Mouse (Mus musculus) intestine, embryonic 14.5 days (tissue): ENCODE data around the gene Dapp1. TPM values are rescaled to one million over a fixed set of nuclear protein-coding genes. Genes with fewer than 3 reads are reported as not detected.

Source experiments
- ATAC-seq: fragments of 200-750 bp; cut with Nextera tagmentation; replicated peaks from 2 replicates; pipeline ENCODE4 v1.8.0; 2017; ENCODE audit warnings: low read depth, moderate number of reproducible peaks, moderate TSS enrichment, moderate library complexity; ENCODE audit not compliant: low FRiP score, low TSS enrichment
- DNase-seq: peaks from one replicate; pipeline ENCODE4 v3.0.0-alpha.2; 2018; ENCODE audit warnings: low spot score
- H3K27ac ChIP-seq: fragments of 300-500 bp; sonication (generic); 2 replicates; pipeline ENCODE4 v1.5.1; 2014; ENCODE audit warnings: low read depth, mild to moderate bottlenecking, control low read depth
- H3K27me3 ChIP-seq: fragments of 300-500 bp; sonication (generic); replicated peaks from 2 replicates; pipeline ENCODE4 v1.6.1; 2014; ENCODE audit warnings: low read length, control low read depth; ENCODE audit not compliant: control insufficient read depth, insufficient read depth
- H3K36me3 ChIP-seq: fragments of 300-500 bp; sonication (generic); 2 replicates; pipeline ENCODE4 v1.6.1; 2014; ENCODE audit warnings: low read length, control low read depth; ENCODE audit not compliant: control insufficient read depth, insufficient read depth
- H3K4me1 ChIP-seq: fragments of 300-500 bp; sonication (generic); replicated peaks from 2 replicates; pipeline ENCODE4 v1.6.1; 2014; ENCODE audit warnings: low read length, control low read depth, mixed read lengths; ENCODE audit not compliant: control insufficient read depth, insufficient read depth
- H3K4me2 ChIP-seq: fragments of 300-500 bp; sonication (generic); 2 replicates; pipeline ENCODE4 v1.6.1; 2014; ENCODE audit warnings: low read length
- H3K4me3 ChIP-seq: fragments of 300-500 bp; sonication (generic); 2 replicates; pipeline ENCODE4 v1.5.1; 2014; ENCODE audit warnings: low read depth, low read length, control low read depth, mixed read lengths
- H3K9ac ChIP-seq: fragments of 300-500 bp; sonication (generic); 2 replicates; pipeline ENCODE4 v1.6.1; 2014; ENCODE audit warnings: mild to moderate bottlenecking, low read length
- H3K9me3 ChIP-seq: fragments of 300-500 bp; sonication (generic); 2 replicates; pipeline ENCODE4 v1.6.1; 2016; ENCODE audit warnings: low read length, control low read depth; ENCODE audit not compliant: control insufficient read depth
- WGBS: fragments of 180-500 bp; shearing (Covaris S2); extraction: QIAGEN DNeasy Blood & Tissue Kit; methylation state at CpG from one replicate; pipeline ENCODE4 v1.1.7; 2014; 5-methylcytosine and 5-hydroxymethylcytosine counted together
- polyA plus RNA-seq: library from polyadenylated mRNA; unstranded; fragments of >200 nt; fragmentation: Nextera tagmentation; extraction: Ambion mirVana; gene quantifications from 2 replicates; pipeline ENCODE4 v1.2.1, GENCODE M21; 2014

Dapp1 gene
- polyA plus RNA-seq, 1 experiment from 2014 or later = 14.5 TPM

DNA sequence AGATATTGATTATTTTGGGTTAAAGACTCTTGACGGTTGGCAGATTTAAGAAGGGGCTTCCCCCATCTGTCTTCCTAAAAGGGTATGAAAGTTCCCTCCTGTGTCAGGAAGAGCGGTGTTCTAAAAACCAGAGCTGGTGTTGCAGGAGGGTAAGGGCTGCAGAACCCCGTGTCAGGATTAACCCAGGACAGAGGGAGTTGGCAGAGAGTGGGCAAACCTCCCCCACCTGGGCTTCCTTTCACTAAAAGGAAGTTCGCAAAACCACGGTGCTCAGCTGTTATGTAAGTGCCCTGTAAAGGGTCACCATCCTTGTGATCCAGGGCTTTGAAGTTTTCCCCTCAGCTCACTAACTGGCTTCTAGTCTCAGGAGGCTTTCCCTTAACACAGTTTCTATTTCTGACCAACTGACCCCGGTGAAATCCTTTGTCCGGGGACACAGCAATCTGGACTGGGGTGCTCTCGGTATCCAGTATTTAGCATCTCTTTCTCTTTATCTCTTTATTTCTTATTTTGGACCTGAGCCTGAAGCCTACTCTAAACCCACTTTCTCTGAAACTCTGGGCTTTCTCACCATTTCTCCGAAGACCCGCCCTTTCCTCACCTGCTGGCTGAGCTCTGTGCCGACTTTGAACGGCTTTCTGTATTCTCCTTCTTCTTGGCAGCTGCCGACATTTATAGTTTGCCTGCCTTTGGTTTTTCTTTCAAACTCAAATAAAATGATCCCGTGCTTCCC lies 17.3 kb upstream of the Dapp1 start:
- Histone ChIP-seq H3K4me1 (no peaks in the 10 kb centered on the region), H3K9me3 (no peaks in the 10 kb centered on the region), H3K27me3 (no peaks in the 10 kb centered on the region), H3K36me3 (no peaks in the 10 kb centered on the region), H3K27ac (no peak overlapping the region), H3K4me3 (no peak overlapping the region), H3K4me2 (no peak overlapping the region), H3K9ac (no peak overlapping the region)
- WGBS = 71% methylated on average over 14 of the region's 14 CpGs
- DNase-seq (no peak), ATAC-seq (no peak)

DNA sequence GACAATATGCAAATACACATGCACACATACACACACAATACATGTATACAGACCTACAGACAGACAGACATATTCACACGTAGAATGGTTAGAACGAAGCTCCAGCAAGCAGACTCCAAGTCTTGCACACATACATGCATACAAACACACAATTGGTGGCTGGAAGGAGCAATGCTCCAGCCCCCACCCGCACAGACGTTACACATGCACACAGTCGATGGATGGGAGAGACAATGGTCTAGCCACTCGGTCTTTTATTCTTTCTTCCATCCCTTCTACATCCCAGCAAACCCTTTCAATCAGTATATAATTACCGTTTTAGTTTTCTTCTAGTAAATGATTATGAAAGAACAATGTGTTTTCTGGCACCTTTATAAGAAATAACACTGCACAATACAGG lies 14.1 kb upstream of the Dapp1 start:
- H3K9me3 ChIP-seq = no peaks in the 10 kb centered on the region
- no peak overlapping the region for H3K4me3 ChIP-seq
- 87% methylated on average over 7 of the region's 7 CpGs for WGBS
- no peak for ATAC-seq
- no peaks in the 10 kb centered on the region for H3K36me3 ChIP-seq
- no peak overlapping the region for H3K4me2 ChIP-seq
- no peaks in the 10 kb centered on the region for H3K4me1 ChIP-seq
- no peak for DNase-seq
- H3K9ac ChIP-seq = no peak overlapping the region
- no peak overlapping the region for H3K27ac ChIP-seq
- H3K27me3 ChIP-seq = no peaks in the 10 kb centered on the region

DNA sequence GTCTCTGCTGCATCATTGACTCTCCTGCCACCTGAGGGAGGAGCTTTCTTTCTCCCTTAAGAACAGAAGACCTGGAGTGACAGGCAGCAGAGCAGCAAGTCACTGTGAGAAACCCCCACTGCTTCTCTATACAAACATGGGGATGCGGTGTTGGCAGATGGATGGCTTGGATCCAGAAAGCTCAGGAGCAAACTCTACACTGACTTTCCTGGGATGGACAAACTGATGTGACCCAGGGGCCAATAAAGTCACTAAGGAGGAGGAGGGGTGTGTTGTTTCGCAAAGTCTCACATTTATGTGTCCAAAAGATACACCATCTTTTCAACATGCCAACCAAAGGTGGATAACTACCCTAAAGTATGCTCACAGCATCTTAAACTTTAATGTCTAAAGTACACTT lies 12.9 kb upstream of the Dapp1 start:
- H3K9ac ChIP-seq = no peak overlapping the region
- H3K4me1 ChIP-seq = no peaks in the 10 kb centered on the region
- H3K9me3 ChIP-seq = no peaks in the 10 kb centered on the region
- no peaks in the 10 kb centered on the region for H3K36me3 ChIP-seq
- no peak overlapping the region for H3K27ac ChIP-seq
- 75% methylated on average over 2 of the region's 2 CpGs for WGBS
- no peaks in the 10 kb centered on the region for H3K27me3 ChIP-seq
- ATAC-seq (no peak), DNase-seq (no peak)
- H3K4me3 ChIP-seq = no peak overlapping the region
- no peak overlapping the region for H3K4me2 ChIP-seq

DNA sequence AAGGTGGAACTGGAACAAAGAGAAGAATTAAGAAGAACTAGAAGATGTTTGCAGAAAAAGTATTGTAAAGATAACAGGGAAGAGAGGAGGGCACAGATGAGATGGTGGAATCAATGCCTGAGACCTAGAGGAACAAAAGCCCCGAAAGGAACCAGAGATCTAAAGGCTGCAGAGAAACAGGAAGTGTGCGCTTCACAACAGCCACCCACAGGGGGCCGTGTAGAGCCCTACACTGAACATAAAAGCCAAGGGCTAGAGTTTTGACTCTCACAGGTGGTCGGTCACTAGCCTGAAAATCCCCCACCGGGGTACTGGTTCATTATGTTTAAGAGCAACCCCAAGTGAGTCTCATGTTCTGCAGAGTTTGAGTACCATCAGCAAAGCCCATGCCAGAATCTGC lies 11.0 kb upstream of the Dapp1 start:
- Histone ChIP-seq H3K4me1 (no peaks in the 10 kb centered on the region), H3K36me3 (no peaks in the 10 kb centered on the region), H3K27ac (no peak overlapping the region), H3K4me3 (no peak overlapping the region), H3K27me3 (no peaks in the 10 kb centered on the region), H3K9me3 (no peaks in the 10 kb centered on the region), H3K9ac (no peak overlapping the region), H3K4me2 (no peak overlapping the region)
- ATAC-seq = no peak
- DNase-seq = no peak
- 82% methylated on average over 5 of the region's 5 CpGs for WGBS

DNA sequence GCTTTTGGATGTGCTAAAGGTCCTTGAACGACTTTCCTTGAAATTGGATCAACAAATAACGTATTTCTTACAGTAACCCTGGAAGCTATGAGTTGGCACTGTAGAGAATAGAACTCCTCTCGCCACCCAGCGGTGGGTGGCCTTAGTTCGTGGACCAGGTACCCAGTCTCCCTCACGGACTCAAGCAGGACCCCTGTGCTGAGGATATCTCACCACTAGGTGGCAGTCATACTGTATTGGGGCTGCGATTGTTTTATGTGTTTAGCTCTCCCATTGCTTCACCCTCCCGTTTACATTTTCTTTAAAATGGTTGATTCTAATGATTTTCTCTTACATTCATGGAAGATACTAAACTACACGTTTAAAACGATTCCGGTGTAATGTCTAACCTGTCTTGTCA lies 9.8 kb upstream of the Dapp1 start:
- no peaks in the 10 kb centered on the region for H3K36me3 ChIP-seq
- H3K27ac ChIP-seq = no peak overlapping the region
- no peaks in the 10 kb centered on the region for H3K9me3 ChIP-seq
- DNase-seq = peak; percentile 83
- peak; percentile 91 for ATAC-seq
- WGBS = 14% methylated on average over 11 of the region's 11 CpGs
- H3K9ac ChIP-seq = no peak overlapping the region
- H3K4me2 ChIP-seq = no peak overlapping the region
- H3K27me3 ChIP-seq = no peaks in the 10 kb centered on the region
- no peak overlapping the region for H3K4me3 ChIP-seq
- H3K4me1 ChIP-seq = no peaks in the 10 kb centered on the region

DNA sequence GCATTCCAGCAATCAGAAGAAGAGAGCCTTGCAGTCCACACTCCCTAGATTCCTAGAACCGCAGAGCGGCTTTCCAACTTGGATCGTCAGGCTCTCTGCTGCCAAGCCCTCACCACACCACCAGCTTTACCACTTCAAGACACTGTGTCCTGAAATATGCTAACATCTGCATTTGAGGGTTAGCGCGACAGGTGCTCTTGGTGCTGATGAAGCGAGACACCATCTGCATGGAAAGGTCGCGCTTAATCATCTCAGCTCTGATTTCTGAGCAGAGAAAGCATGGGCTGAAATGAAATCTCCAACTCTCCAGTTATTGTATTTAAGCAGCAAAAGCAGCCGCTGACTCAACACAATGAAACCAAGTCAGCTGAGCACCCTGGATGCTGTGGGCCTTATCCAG lies 8.1 kb upstream of the Dapp1 start:
- WGBS = 97% methylated on average over 9 of the region's 9 CpGs
- ATAC-seq = no peak
- H3K9me3 ChIP-seq = no peaks in the 10 kb centered on the region
- no peaks in the 10 kb centered on the region for H3K27me3 ChIP-seq
- DNase-seq = no peak
- H3K4me3 ChIP-seq = no peak overlapping the region
- no peaks in the 10 kb centered on the region for H3K4me1 ChIP-seq
- no peak overlapping the region for H3K4me2 ChIP-seq
- H3K36me3 ChIP-seq = no peaks in the 10 kb centered on the region
- no peak overlapping the region for H3K27ac ChIP-seq
- no peak overlapping the region for H3K9ac ChIP-seq

DNA sequence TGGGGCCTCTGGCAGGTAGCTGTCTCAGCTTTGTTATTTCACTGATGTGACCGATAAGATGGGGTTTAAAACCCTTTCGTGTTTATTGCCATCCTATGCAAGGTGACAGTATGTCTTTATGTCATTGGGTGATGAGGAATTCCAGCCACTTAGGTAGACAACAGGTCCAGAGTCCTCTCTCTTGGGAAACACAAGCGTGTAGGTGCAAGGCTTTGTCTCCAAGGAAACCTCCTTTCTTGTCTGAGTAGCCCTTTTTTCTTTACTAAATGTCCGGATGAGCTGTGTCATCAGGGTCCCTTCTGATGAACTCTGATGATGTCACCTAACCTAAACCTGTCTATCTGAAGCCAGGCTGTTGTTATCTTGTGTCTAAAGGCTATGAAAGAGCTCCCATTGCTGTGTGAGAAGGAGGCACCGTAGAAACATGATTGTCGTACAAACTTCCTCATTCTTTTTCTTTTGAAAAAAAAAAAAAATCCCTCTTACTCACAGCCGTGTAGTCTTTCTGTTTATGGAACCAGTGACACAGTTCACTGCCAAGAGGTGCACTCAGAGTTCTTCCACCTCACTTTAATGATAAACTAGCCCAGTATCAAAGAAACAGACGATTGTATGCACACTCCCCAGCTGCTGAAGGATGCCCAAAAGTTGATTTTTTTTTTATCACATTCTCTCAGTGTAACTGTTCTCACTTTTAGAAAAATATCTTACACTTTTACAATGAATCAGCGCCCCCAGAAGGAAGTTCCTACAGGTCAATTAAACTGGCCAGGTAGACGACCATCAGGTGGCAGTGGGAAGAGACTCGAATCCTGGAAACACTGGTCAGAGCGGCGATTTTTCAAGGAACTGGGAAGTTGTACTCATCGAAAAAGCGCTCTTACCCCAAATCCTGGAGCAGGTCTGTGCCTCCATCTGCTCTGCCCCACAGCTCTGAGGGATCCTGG lies 637 bp downstream of the Dapp1 start:
- peak; percentile 55 for DNase-seq

DNA sequence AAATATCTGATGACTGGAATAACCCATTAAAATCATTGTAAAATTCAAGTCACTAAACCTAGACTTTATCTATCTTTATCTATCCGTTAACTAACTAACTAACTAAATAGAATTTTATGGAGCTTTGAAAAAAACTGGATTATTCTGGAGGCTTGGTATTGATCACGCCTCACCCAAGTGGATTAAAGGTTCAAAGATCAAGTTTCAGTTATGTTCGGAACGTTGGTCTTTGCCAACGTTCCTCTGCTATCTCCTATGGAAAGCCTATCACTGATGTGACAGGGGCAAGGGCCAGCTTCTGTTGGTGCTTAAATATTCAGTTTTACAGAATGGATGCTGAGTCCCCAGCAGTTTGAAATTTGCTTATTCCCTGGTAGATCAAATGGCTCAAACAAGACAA lies 3.1 kb downstream of the Dapp1 start:
- H3K9me3 ChIP-seq = no peaks in the 10 kb centered on the region
- no peak overlapping the region for H3K9ac ChIP-seq
- peaks cover 10% of the 10 kb centered on the region; the same call in 1 of the 2 replicates for H3K4me1 ChIP-seq
- no peak overlapping the region for H3K4me3 ChIP-seq
- WGBS = 69% methylated on average over 5 of the region's 5 CpGs
- no peak overlapping the region for H3K27ac ChIP-seq
- H3K4me2 ChIP-seq = no peak overlapping the region
- no peak for ATAC-seq
- no peaks in the 10 kb centered on the region for H3K27me3 ChIP-seq
- no peaks in the 10 kb centered on the region for H3K36me3 ChIP-seq
- no peak for DNase-seq

More for the DNA sequence above, 637 bp downstream of the Dapp1 start:
- ATAC-seq = peak; percentile 51
- Histone ChIP-seq H3K27ac (peak overlapping the region; percentile 74), H3K27me3 (no peaks in the 10 kb centered on the region), H3K4me3 (peak overlapping the region; percentile 49), H3K9ac (peak overlapping the region; percentile 56), H3K4me1 (peaks cover 7% of the 10 kb centered on the region; the same call in 1 of the 2 replicates), H3K4me2 (peak overlapping the region; percentile 77), H3K36me3 (no peaks in the 10 kb centered on the region), H3K9me3 (no peaks in the 10 kb centered on the region)
- 18% methylated on average over 15 of the region's 15 CpGs for WGBS
